Mouse (Mus musculus) layer of hippocampus, adult 8-10 months (tissue): ENCODE results near the gene Efna3. TPM values are rescaled to one million over a fixed set of nuclear protein-coding genes. Genes with fewer than 3 reads are reported as not detected.

Experiments
- DNase-seq, 2 experiments: peaks; one replicate each; pipeline ENCODE4 v3.0.0; 2022; ENCODE audit warnings: low spot score in 2 of 2
- total RNA-seq, 4 experiments: library from RNA; stranded (reverse); gene quantifications; 2 replicates each; pipeline ENCODE4 v1.2.4; 2022

Gene Efna3
- total RNA-seq, 4 experiments from 2014 or later, result 57.7 to 72.8 (median 60.8) TPM

DNA sequence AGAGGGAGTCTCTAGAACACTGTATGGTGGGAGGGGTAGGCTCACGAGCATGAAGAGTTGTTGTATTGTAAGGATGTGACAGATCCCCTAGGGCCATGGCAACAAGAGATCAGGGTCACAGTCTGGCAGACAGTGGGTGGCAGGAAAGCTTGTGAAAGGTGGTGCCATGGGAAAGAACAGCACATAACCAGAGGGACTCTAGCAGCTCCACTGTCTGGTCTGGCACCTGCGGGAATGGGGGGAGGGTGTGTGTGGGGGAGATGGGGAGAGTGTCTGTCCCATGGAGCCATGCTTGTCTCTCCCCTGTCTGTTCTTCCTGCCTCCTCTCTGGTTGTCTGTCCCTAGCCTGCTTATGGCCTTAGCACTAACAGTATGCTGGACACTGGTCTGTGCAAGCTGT, 37.2 kb downstream of the Efna3 start:
- no peak for DNase-seq

- DNase-seq, result no peak
These were observed 38.5 kb downstream of the Efna3 start for GRCm38 (mm10) chr3:89284261-89284660.

DNA sequence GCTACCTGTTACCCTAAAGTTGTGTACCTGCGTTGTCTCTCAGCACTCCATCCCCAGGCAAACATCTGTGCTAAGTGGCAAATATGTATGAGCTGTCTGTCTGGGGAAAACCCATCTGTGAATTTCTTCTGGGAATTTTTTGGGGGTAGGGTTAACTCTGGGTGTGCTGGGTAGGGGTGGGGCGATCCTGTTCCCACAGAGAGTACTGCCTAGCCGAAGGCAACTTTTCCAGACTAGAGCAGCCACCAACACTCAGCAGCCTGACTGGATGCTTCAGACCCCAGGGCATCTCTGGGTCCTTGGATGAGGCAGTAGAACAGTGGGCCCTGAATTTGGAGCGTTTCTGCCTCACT, 40.5 kb downstream of the Efna3 start:
- no peak for DNase-seq

- DNase-seq, result peak in 1 of 2 experiments; percentile 81
These were observed 41.0 kb downstream of the Efna3 start for GRCm38 (mm10) chr3:89281579-89282290.

DNA sequence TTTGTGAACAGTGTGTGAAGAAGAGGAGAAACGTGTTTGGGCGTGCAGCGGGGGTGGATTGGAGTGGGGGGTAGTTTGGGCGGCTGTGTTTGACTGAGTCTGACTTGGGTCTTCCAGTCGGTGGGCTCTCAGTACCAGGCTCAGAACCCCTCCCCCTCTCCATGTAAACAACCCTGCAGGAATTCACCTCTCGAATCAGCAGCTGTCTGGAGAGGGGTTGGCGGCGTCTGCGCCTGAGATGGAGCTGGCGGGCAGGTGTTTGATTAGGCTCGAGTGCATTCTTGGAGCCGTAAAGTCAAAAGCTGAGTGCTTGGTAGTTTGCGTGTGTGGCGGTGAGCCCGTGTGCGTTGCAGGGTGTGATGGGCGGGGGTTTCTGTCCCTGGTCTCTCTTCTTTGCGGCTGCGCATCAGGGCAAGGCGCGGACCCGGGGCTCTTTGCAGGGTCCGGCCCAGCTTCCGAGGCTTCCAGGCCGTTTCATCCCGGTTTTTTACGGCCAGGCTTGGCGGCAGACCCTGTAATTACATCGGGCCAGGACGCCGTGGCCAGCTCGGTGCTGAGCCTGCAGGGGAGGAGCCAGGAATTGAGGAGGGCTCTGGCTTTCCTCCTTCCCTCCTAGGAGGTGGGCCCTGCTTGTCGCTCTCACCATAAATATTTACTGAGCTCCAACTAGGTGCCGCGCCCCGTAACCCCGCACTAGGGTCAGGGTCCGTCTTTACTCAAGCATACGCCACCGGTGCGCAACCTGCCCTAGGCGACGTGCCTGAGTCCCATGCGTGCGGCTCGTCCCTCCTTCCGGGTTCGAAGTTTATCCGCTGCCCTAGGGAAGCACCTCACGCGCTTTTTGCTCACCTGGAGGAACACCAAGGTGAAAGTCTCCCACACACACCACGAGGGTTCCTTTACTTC, 41.9 kb downstream of the Efna3 start, which contains the start of gene Efna1:
Gene Efna1, minus strand, starts transcription at position 537 of the 906 bp plus-strand sequence.
- DNase-seq, result no peak

DNA sequence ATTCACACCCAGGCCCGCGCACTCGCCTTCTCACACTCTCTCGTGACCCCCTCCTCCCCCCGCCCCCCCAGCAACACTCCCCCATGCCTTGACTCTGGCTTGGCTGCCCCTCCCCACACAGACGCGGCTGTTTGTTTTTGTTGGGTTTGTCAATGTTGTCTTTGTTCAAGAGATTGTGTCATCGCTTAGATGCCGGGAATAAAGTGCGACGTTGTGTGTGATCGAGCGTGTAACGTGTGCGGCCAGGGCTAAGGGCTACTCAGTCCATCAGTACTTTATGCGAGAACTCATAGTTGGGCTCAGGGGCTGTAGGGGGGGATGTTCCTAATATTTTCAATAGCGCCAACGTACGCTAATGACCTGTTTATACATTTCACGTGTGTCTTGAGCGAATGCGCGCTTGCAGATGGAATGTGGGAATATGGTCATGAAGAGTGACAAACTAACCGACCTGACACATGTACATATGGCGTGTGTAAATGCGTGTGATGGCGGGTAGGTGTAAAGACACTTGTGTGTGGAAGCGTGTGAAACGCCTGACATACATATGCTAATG, 42.6 kb downstream of the Efna3 start:
- DNase-seq, result peak in 1 of 2 experiments; percentile 67

DNA sequence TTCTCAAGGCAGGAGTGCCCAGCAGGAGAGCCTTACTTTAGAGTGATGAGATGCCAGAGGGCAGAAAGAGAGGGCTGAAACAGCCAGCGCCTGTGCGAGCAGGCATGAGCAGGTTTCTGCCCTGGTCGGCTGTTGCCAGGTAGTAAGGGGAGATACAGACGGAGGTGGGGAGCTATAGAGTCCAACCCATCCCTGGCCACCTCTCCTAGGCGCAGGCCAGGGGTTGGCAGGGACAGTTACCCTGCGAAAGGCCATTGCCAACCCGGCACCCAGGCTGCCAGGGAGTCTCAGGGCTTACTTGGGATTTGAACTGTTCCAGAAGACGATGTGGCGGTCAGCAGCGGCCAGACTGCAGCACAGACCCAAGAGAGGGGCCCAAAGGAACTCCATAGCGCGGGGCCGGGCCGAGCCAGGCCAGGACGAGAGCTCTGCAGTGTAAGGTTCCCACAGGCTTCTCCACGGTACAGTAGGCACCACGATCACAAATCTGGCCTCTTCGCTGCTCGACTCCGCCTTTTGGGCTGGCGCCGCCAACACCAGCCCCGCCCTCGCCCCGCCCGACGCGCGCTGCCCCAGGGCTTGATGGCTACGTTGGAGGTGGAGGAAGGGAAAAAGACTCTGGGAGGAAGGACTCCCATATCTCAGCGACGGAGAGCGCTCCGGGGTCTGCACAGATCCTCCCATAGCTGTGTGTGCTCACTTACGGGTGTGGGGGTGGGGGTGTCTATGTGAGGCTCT, 43.4 kb downstream of the Efna3 start:
- peak; percentile 78 to 84 for DNase-seq

DNA sequence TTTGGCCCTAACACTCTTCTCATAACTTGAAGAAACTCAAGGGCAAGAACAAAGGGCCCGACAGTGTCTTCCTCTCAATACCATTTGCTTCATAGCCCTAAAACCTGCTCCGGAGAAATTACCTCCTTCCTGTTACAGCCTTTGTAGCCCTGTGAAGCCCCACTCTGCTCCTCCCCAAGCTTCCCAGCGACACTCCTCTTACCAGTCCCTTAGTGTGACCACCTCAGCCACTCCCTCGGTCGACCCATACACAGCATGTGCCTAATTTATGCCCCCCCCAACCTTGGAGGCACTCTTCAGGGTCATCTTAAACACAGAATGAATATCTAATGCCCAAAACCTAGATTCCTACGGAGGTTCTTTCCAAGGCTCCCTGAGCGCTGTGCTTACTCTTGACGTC, 44.1 kb downstream of the Efna3 start:
- no peak for DNase-seq

DNA sequence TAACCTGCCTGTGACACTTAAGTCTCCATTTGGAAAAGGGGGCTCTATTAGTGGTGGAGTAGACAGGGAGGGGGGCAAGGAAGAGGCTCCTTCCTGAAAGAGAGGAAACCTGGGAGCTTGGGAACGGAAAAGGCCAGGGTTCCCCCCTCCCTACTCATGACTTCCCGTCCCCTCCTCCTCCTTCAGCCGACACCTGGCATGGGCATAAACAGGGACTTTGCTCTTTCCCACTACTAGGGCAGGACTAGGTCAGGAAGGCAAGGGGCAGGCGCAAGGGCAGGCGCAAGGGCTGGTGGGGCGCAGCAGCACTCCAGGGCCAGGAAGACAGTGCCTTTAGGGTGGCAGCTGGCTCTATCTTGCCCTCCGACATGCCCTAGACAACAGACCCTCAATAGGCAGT, 44.7 kb downstream of the Efna3 start:
- DNase-seq, result no peak

DNA sequence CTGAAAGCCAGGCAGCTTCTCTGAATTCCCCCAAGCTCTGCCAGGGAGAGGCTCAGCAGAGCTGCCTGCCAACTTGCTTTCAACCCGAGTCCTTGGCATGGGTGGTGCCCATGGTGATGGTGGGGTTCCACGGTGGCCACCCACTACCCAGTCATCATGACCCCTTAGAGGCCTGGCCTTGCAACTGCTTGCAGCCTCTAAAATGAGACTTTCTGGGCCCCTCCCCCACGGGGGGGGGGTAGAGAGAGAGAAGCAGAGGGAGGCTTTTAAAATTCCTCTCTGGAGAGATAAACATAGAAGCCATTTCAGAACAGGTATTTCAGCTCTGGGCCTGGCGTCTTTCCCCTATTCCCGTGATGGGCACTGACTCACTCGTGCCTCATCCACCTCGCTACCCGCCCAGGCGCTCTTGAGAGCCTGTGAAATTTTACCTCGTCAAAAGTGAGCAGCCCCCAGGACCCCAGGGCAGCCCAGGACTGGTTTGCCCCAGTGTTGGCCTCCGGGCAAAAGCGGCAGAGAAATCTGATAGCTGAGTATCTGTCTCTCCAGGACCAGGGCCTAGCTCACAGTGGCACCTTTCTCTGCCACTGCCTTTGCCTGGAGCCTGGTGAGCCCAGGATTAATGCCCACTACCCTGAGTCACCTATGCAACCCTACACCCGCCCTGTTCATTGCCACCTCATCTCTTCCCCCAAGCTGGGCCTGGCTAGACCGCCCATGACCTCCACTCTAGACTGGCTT, 45.3 kb downstream of the Efna3 start:
- no peak for DNase-seq

DNA sequence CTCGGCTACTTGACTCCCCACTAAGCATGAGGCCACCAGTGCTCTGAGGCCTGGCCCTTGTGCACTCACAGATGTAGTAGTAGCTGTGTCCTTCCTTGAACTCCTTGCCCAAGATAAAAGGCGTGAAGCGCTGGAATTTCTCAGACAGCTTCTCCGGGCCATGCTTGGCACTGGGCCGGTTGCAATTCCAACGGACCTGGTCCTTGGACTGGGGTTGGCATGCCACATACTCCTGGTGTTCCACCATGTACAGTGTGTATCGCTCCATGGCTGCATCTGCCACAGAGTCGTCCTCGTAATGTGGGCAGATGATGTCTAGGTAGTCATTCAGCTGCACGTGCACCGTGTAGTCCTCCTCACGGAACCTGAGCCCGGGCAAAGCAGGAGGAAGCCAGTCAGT, 46.7 kb downstream of the Efna3 start:
- no peak for DNase-seq

DNA sequence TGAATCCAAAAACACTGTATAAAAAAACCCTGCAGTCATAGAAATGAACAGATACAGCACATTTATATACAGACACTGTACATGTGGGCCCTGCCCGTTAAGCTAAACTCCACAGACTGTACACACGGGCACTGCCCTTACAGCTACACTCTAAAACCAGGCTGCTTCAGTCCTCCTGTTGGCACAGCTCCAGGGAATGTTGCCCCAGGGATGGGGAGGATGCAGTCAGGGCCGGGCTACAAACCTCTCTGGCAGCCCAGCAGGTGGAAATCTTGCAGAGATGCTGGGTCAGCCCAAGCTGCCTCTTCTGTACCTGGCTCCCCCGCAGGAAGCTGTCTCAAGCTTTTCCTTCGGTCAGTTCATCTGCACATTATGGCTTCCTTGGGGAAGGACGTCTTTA, 51.0 kb downstream of the Efna3 start:
- no peak for DNase-seq

- DNase-seq, result peak; percentile 68 to 71
These were observed 51.9 kb downstream of the Efna3 start for GRCm38 (mm10) chr3:89270891-89271290.

- peak; percentile 60 to 80 for DNase-seq
These were observed 52.6 kb downstream of the Efna3 start, which contains the start of gene Slc50a1 for GRCm38 (mm10) chr3:89270051-89270755. Gene Slc50a1 (minus strand): TSS chr3:89270570.

DNA sequence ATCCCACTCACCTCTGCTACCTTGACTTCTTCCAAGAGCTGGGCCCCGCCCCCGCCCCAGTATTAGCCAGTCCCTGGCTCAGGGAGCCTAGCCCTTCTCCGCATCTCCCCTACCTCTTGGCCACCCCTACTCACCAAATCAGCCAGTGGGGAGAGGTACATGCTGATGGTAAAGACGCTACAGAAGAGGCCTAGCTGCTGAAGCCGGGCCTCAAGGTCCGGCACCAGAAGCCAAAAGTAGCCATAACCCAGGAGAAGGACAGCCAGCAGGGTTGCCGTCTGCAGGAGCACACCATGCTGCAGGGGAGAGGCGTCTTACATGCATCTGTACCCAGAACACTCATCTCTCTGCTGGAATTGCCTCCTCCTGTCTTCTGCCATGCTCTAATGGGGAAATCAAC, 53.8 kb downstream of the Efna3 start:
- DNase-seq, result no peak

GRCm38 (mm10) chr3:89266439-89266893, 56.3 kb downstream of the Efna3 start:
- DNase-seq, result peak; percentile 78 to 83
